Mouse (Mus musculus) testis, adult 2 months (tissue): ENCODE measurements around the gene Rassf7.

Experiments
- CTCF ChIP-seq: fragments of 200-500 bp; IDR thresholded peaks from 2 replicates; pipeline ENCODE4 v1.5.1; 2012; ENCODE audit warnings: low read depth, mild to moderate bottlenecking, inconsistent platforms, low read length, moderate library complexity; ENCODE audit not compliant: control insufficient read depth, insufficient read depth, insufficient replicate concordance
- POLR2A ChIP-seq: fragments of 200-500 bp; IDR thresholded peaks from 2 replicates; pipeline ENCODE4 v1.6.1; 2012; ENCODE audit warnings: low read depth, mild to moderate bottlenecking, inconsistent platforms, low read length, moderate library complexity; ENCODE audit not compliant: control insufficient read depth

GRCm38 (mm10) chr7:141191036-141191435, 24.6 kb upstream of the Rassf7 start:
- TF ChIP-seq POLR2A = no peak
- TF ChIP-seq CTCF = no peak
